Mouse (Mus musculus): ENCODE measurements at regions not wholly inside any gene's neighbourhood (a gene's known extent, or its start where the extent isn't known, plus 50 kb on each side); places are given as distances from the start of the nearest gene placed in this dataset.

- TF ChIP-seq POLR2A (IDR thresholded peaks at IDR 0.05; ENCODE audit: insufficient read depth, low read depth, low read length) (no peak), CTCF (IDR thresholded peaks at IDR 0.05; ENCODE audit: insufficient read depth, low read depth, low read length) (no peak)
Measured at GRCm38 (mm10) chr11:22573166-22573565, 61.3 kb downstream of the Tmem17 start.
